Mouse (Mus musculus): ENCODE measurements around the gene Sh3glb2. TPM values are rescaled to one million over a fixed set of nuclear protein-coding genes. Genes with fewer than 3 reads are reported as not detected.

Sh3glb2 gene
- polyA plus RNA-seq, 1 experiment from 2014 or later = 18.9 TPM

GRCm38 (mm10) chr2:30396246-30396645 is 37.1 kb upstream of the Sh3glb2 start:
- Histone ChIP-seq H3K27ac (replicated peaks) (no peak overlapping the region), H3K9ac (no peak overlapping the region), H3K9me3 (replicated peaks) (no peaks in the 10 kb centered on the region), H3K4me1 (replicated peaks) (peaks cover 32% of the 10 kb centered on the region), H3K4me3 (replicated peaks) (no peak overlapping the region), H3K27me3 (no peaks in the 10 kb centered on the region), H3K4me2 (no peak overlapping the region), H3K36me3 (replicated peaks) (peaks cover 61% of the 10 kb centered on the region)
- ATAC-seq (ENCODE audit: insufficient read depth) = no peak
- WGBS (ENCODE audit: insufficient replicate concordance) = 74% methylated on average over 7 of the region's 7 CpGs

- no peak overlapping the region for H3K27ac ChIP-seq (replicated peaks)
- H3K36me3 ChIP-seq (replicated peaks) = peaks cover 56% of the 10 kb centered on the region
- ATAC-seq (ENCODE audit: insufficient read depth) = no peak
- no peak overlapping the region for H3K4me2 ChIP-seq
- H3K9ac ChIP-seq = no peak overlapping the region
- peaks cover 33% of the 10 kb centered on the region for H3K4me1 ChIP-seq (replicated peaks)
- H3K27me3 ChIP-seq = no peaks in the 10 kb centered on the region
- no peaks in the 10 kb centered on the region for H3K9me3 ChIP-seq (replicated peaks)
- WGBS (ENCODE audit: insufficient replicate concordance) = 75% methylated on average over 7 of the region's 7 CpGs
- no peak overlapping the region for H3K4me3 ChIP-seq (replicated peaks)
Measured at GRCm38 (mm10) chr2:30395757-30396156, 36.6 kb upstream of the Sh3glb2 start.

DNA sequence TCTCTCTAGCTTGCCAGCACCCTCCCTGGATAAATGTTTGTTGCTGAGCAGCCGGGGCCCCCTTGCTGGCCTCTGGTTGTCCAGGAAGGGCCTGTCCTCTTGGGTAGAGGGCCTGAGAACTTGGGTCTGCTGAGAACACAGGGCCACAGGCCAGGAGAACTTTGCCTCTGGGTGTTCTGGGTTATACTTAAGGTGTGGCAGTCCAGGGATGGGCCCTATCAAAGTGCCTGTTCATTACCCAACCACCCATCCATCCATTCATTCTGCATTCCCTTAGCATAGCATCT is 34.2 kb upstream of the Sh3glb2 start:
- Histone ChIP-seq H3K4me1 (replicated peaks) (peaks cover 33% of the 10 kb centered on the region), H3K4me3 (replicated peaks) (peak overlapping the region; percentile 93), H3K4me2 (peak overlapping the region; percentile 99), H3K9ac (peak overlapping the region; percentile 80), H3K27ac (replicated peaks) (peak overlapping the region; percentile 89), H3K36me3 (replicated peaks) (peaks cover 31% of the 10 kb centered on the region), H3K27me3 (no peaks in the 10 kb centered on the region), H3K9me3 (replicated peaks) (no peaks in the 10 kb centered on the region)
- no peak for ATAC-seq (ENCODE audit: insufficient read depth)
- WGBS (ENCODE audit: insufficient replicate concordance) = 39% methylated on average over 1 of the region's 1 CpGs

- Histone ChIP-seq H3K27me3 (no peaks in the 10 kb centered on the region), H3K4me3 (replicated peaks) (peak overlapping the region; percentile 93), H3K9me3 (replicated peaks) (no peaks in the 10 kb centered on the region), H3K4me2 (peak overlapping the region; percentile 99), H3K36me3 (replicated peaks) (peaks cover 26% of the 10 kb centered on the region), H3K4me1 (replicated peaks) (peaks cover 33% of the 10 kb centered on the region), H3K27ac (replicated peaks) (peak overlapping the region; percentile 89), H3K9ac (peak overlapping the region; percentile 80)
- 2% methylated on average over 54 of the region's 54 CpGs for WGBS (ENCODE audit: insufficient replicate concordance)
- ATAC-seq (ENCODE audit: insufficient read depth) = peak; percentile 63
Measured at GRCm38 (mm10) chr2:30392577-30393369, 33.6 kb upstream of the Sh3glb2 start.

GRCm38 (mm10) chr2:30392114-30392576 is 33.0 kb upstream of the Sh3glb2 start, which contains the start of gene Dolpp1:
Gene Dolpp1, plus strand, starts transcription at chr2:30392254.
- Histone ChIP-seq H3K9ac (peak within 1 kb of the TSS; percentile 80), H3K9me3 (replicated peaks) (no peaks in the 10 kb centered on the region), H3K27ac (replicated peaks) (peak within 1 kb of the TSS; percentile 89), H3K36me3 (replicated peaks) (peaks cover 20% of the 10 kb centered on the region), H3K27me3 (no peaks in the 10 kb centered on the region), H3K4me3 (replicated peaks) (peak within 1 kb of the TSS; percentile 93), H3K4me2 (peak within 1 kb of the TSS; percentile 99), H3K4me1 (replicated peaks) (peaks cover 33% of the 10 kb centered on the region)
- ATAC-seq (ENCODE audit: insufficient read depth) = peak; percentile 97
- WGBS (ENCODE audit: insufficient replicate concordance) = under 1% methylated on average over 40 of the region's 40 CpGs

- Histone ChIP-seq H3K9ac (no peak overlapping the region), H3K27me3 (no peaks in the 10 kb centered on the region), H3K4me2 (no peak overlapping the region), H3K36me3 (replicated peaks) (0 out of 2 replicates have a peak, but pooled peaks cover 5% of the 10 kb centered on the region), H3K4me1 (replicated peaks) (peaks cover 29% of the 10 kb centered on the region), H3K4me3 (replicated peaks) (no peak overlapping the region), H3K27ac (replicated peaks) (no peak overlapping the region), H3K9me3 (replicated peaks) (no peaks in the 10 kb centered on the region)
- 69% methylated on average over 2 of the region's 2 CpGs for WGBS (ENCODE audit: insufficient replicate concordance)
- no peak for ATAC-seq (ENCODE audit: insufficient read depth)
Measured at GRCm38 (mm10) chr2:30389000-30389399, 29.9 kb upstream of the Sh3glb2 start.

- Histone ChIP-seq H3K9me3 (replicated peaks) (no peaks in the 10 kb centered on the region), H3K4me2 (no peak overlapping the region), H3K4me3 (replicated peaks) (no peak overlapping the region), H3K27me3 (no peaks in the 10 kb centered on the region), H3K9ac (no peak overlapping the region), H3K4me1 (replicated peaks) (peaks cover 31% of the 10 kb centered on the region), H3K27ac (replicated peaks) (no peak overlapping the region), H3K36me3 (replicated peaks) (peaks cover 21% of the 10 kb centered on the region)
- no peak for ATAC-seq (ENCODE audit: insufficient read depth)
- WGBS (ENCODE audit: insufficient replicate concordance) = 68% methylated on average over 9 of the region's 9 CpGs
Measured at GRCm38 (mm10) chr2:30386913-30387312, 27.8 kb upstream of the Sh3glb2 start.

DNA sequence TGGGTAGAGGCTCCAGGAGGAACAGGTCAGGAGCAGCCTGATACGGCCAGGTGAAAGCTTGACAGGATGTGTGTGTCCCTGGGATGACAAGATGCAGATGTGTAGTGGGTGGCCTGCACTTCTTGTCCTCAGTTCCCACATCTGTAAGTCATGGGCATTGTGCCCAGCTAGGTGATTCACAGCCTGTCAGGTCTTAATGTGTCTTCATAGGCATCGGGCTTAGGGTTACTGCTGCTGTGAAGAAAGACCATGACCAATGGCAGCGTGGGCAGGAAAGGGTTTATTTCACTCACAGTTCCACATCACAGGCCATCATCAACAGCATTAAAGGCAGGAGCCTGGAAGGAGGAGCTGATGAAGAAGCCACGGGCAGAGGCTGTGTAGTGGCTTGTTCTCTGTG is 26.5 kb upstream of the Sh3glb2 start:
- Histone ChIP-seq H3K4me3 (replicated peaks) (no peak overlapping the region), H3K36me3 (replicated peaks) (peaks cover 28% of the 10 kb centered on the region), H3K27ac (replicated peaks) (no peak overlapping the region), H3K4me1 (replicated peaks) (peaks cover 37% of the 10 kb centered on the region), H3K4me2 (no peak overlapping the region), H3K27me3 (no peaks in the 10 kb centered on the region), H3K9me3 (replicated peaks) (no peaks in the 10 kb centered on the region), H3K9ac (no peak overlapping the region)
- no peak for ATAC-seq (ENCODE audit: insufficient read depth)
- 68% methylated on average over 4 of the region's 4 CpGs for WGBS (ENCODE audit: insufficient replicate concordance)

- Histone ChIP-seq H3K9ac (no peak overlapping the region), H3K4me1 (replicated peaks) (peaks cover 44% of the 10 kb centered on the region), H3K27me3 (no peaks in the 10 kb centered on the region), H3K4me2 (no peak overlapping the region), H3K27ac (replicated peaks) (no peak overlapping the region), H3K36me3 (replicated peaks) (peaks cover 28% of the 10 kb centered on the region), H3K4me3 (replicated peaks) (no peak overlapping the region), H3K9me3 (replicated peaks) (no peaks in the 10 kb centered on the region)
- no peak for ATAC-seq (ENCODE audit: insufficient read depth)
- WGBS (ENCODE audit: insufficient replicate concordance) = 56% methylated on average over 5 of the region's 5 CpGs
Measured at GRCm38 (mm10) chr2:30384814-30385213, 25.7 kb upstream of the Sh3glb2 start.

DNA sequence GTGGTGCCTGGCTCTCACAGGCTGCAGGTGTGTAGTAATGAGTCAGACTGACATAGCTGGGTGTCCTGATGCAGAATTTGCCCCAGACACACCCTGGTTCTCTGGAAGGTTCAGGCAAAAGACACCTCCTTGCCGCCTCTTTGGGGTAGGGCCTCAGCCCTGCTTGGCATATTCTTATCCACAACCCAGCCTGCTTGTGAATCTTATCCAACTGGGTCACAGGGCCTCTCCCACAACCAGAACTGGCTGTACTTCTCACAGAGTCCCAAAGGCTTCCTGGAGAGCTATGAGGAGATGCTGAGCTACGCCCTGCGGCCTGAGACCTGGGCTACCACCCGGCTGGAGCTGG is 22.2 kb upstream of the Sh3glb2 start:
- Histone ChIP-seq H3K4me3 (replicated peaks) (no peak overlapping the region), H3K4me1 (replicated peaks) (peaks cover 59% of the 10 kb centered on the region), H3K36me3 (replicated peaks) (peaks cover 60% of the 10 kb centered on the region), H3K9ac (no peak overlapping the region), H3K27ac (replicated peaks) (peak overlapping the region; percentile 59; the same call in 1 of the 2 replicates), H3K27me3 (no peaks in the 10 kb centered on the region), H3K4me2 (peak overlapping the region; percentile 16), H3K9me3 (replicated peaks) (no peaks in the 10 kb centered on the region)
- ATAC-seq (ENCODE audit: insufficient read depth) = peak; percentile 63
- 59% methylated on average over 4 of the region's 4 CpGs for WGBS (ENCODE audit: insufficient replicate concordance)

- peaks cover 59% of the 10 kb centered on the region for H3K4me1 ChIP-seq (replicated peaks)
- peak; percentile 39; the same call in 1 of the 2 replicates for ATAC-seq (ENCODE audit: insufficient read depth)
- no peak overlapping the region for H3K4me3 ChIP-seq (replicated peaks)
- 58% methylated on average over 10 of the region's 10 CpGs for WGBS (ENCODE audit: insufficient replicate concordance)
- H3K9ac ChIP-seq = no peak overlapping the region
- peak overlapping the region; percentile 36 for H3K4me2 ChIP-seq
- H3K36me3 ChIP-seq (replicated peaks) = peaks cover 61% of the 10 kb centered on the region
- no peaks in the 10 kb centered on the region for H3K27me3 ChIP-seq
- H3K27ac ChIP-seq (replicated peaks) = peak overlapping the region; percentile 59; the same call in 1 of the 2 replicates
- H3K9me3 ChIP-seq (replicated peaks) = no peaks in the 10 kb centered on the region
Measured at GRCm38 (mm10) chr2:30380564-30381376, 21.6 kb upstream of the Sh3glb2 start.
